In the genomic region with DNA sequence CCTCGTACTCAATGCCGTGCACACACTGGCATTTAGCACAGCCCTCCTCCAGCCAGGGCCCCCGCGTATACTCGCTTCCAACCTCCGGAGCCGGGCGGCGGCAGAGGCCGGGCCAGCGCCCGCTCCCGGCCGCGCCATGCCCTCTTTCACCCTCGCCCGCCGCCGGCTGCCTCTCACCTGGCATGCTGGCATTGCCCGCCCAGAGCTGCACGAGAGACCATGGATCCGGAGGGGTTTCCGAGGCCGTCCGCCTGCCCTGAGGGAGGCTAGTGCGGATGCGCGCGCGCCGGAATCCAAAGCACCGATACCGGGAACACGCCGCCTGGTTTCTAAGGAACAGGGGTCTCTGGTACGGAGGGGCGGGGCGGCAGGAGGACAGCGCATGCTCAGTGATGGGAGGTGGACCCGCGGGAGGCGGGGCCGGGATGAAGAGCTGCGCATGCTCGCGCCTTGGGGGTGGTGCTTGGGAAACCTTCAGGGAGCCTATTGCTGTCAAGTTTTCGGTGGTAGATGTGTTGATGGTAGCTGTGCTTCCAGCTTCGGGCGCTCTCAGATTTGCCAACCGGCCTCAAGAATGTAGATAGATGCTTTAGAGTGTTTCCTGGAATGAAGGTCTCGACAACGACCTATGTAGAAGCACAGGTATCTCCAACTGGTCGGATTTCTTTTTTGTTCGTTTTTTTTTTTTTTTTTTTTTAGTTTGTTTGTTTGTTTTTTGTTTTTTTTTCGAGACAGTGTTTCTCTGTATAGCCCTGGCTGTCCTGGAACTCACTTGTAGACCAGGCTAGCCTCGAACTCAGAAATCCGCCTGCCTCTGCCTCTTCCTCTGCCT, we compare ENCODE assay signal across 8 mouse cellular contexts. TPM values are rescaled to one million over a fixed set of nuclear protein-coding genes. Genes with fewer than 3 reads are reported as not detected.
A peak's percentile ranks its signal among the peaks of the same experiment; 100 is the strongest.
DNase-seq lines count a peak whose midpoint lies in the region; ATAC-seq and TF ChIP-seq lines count a peak whose summit lies in the region.

Gene Gfod2 (minus strand): TSS at position 388 of the 832 bp plus-strand sequence.

- peak within 1 kb of the TSS; percentile 76 for H3K4me3 ChIP-seq in heart, embryonic 15.5 days
- H3K4me3 ChIP-seq in liver, embryonic 14.5 days (ENCODE audit: insufficient read depth in 1 of 2, low read depth in 2 of 2, low read length in 2 of 2), result peak within 1 kb of the TSS; percentile 79 to 86
- H3K4me3 ChIP-seq in neural tube, embryonic 11.5 days (ENCODE audit: low read depth, low read length), result peak within 1 kb of the TSS; percentile 92
- H3K4me3 ChIP-seq in stomach, postnatal 0 days (ENCODE audit: low read depth, low read length), result peak within 1 kb of the TSS; percentile 90

- H3K27me3 ChIP-seq in heart, embryonic 15.5 days, result no peaks in the 10 kb centered on the region
- no peaks in the 10 kb centered on the region for H3K27me3 ChIP-seq in liver, embryonic 14.5 days (ENCODE audit: control insufficient read depth, insufficient read depth, low read length)
- H3K27me3 ChIP-seq in neural tube, embryonic 11.5 days (ENCODE audit: control insufficient read depth, insufficient read depth, low read length), result no peaks in the 10 kb centered on the region
- no peaks in the 10 kb centered on the region for H3K27me3 ChIP-seq in stomach, postnatal 0 days (ENCODE audit: control insufficient read depth, insufficient read depth, low read length)

- TF ChIP-seq CTCF in liver, embryonic 14.5 days (IDR thresholded peaks at IDR 0.05; ENCODE audit: low read depth), result no peak
- no peak for TF ChIP-seq CTCF in stomach, postnatal 0 days (IDR thresholded peaks at IDR 0.05; ENCODE audit: low read depth)

- peaks cover 14% of the 10 kb centered on the region for H3K4me1 ChIP-seq in heart, embryonic 15.5 days (replicated peaks)
- peaks cover 12 to 13% of the 10 kb centered on the region in 2 experiments; a peak in 3 of 4 replicates for H3K4me1 ChIP-seq in liver, embryonic 14.5 days (replicated peaks; ENCODE audit: control insufficient read depth in 2 of 2, insufficient read depth in 2 of 2, low read length in 1 of 2)
- H3K4me1 ChIP-seq in neural tube, embryonic 11.5 days (ENCODE audit: control insufficient read depth, insufficient read depth, low read length), result 0 out of 2 replicates have a peak, but pooled peaks cover 3% of the 10 kb centered on the region
- H3K4me1 ChIP-seq in stomach, postnatal 0 days (replicated peaks; ENCODE audit: control insufficient read depth, insufficient read depth), result 0 out of 2 replicates have a peak, but pooled peaks cover 2% of the 10 kb centered on the region

- peak within 1 kb of the TSS; percentile 75 for H3K27ac ChIP-seq in heart, embryonic 15.5 days
- H3K27ac ChIP-seq in liver, embryonic 14.5 days, result peak within 1 kb of the TSS; percentile 52
- H3K27ac ChIP-seq in neural tube, embryonic 11.5 days (ENCODE audit: low read depth, low read length), result peak within 1 kb of the TSS; percentile 73; the same call in 1 of the 2 replicates
- peak within 1 kb of the TSS; percentile 73 for H3K27ac ChIP-seq in stomach, postnatal 0 days (replicated peaks)

- peak; percentile 82 for DNase-seq in c-Kit-negative CD71-positive TER-119-positive erythroid progenitor cells, embryonic 14.5 days (ENCODE audit: low read depth, low spot score)
- peak; percentile 86 for DNase-seq in fibroblast of lung, adult 2 months (ENCODE audit: low read depth)
- peak; percentile 98 to 99 for DNase-seq in kidney, postnatal 25 days
- DNase-seq in liver, embryonic 14.5 days (ENCODE audit: low read depth in 3 of 3, low spot score in 3 of 3), result peak; percentile 83 to 88 (median 83)
- DNase-seq in neural tube, embryonic 11.5 days (ENCODE audit: low spot score), result peak; percentile 98
- peak; percentile 98 for DNase-seq in stomach, postnatal 0 days (ENCODE audit: low spot score)

- peak; percentile 95 for ATAC-seq in CD4-positive, CD25-positive, alpha-beta regulatory T cell, adult 4 months
- ATAC-seq in heart, embryonic 15.5 days (replicated peaks; ENCODE audit: insufficient number of reproducible peaks, insufficient read depth, low FRiP score, low read depth), result peak; percentile 98
- ATAC-seq in liver, embryonic 14.5 days (ENCODE audit: insufficient read depth), result peak; percentile 97
- ATAC-seq in neural tube, embryonic 11.5 days (ENCODE audit: insufficient read depth, low FRiP score, low TSS enrichment), result peak; percentile 89
- peak; percentile 97 for ATAC-seq in stomach, postnatal 0 days (ENCODE audit: low FRiP score, low TSS enrichment)

- WGBS in heart, embryonic 15.5 days, result 3% methylated on average over 57 of the region's 57 CpGs
- WGBS in liver, embryonic 14.5 days (ENCODE audit: insufficient replicate concordance), result 2% methylated on average over 56 of the region's 57 CpGs
- WGBS in neural tube, embryonic 11.5 days, result 4% methylated on average over 56 of the region's 57 CpGs
- 3% methylated on average over 56 of the region's 57 CpGs for whole genome bisulfite sequencing in stomach, postnatal 0 days

- TF ChIP-seq EP300 in liver, embryonic 14.5 days (IDR thresholded peaks at IDR 0.05; ENCODE audit: low read depth), result no peak
- no peak for TF ChIP-seq EP300 in stomach, postnatal 0 days (optimal IDR thresholded peaks at IDR 0.05)

- peak within 1 kb of the TSS; percentile 79 for H3K4me2 ChIP-seq in heart, embryonic 15.5 days
- peak within 1 kb of the TSS; percentile 99 for H3K4me2 ChIP-seq in liver, embryonic 14.5 days (ENCODE audit: low read depth)
- H3K4me2 ChIP-seq in neural tube, embryonic 11.5 days (ENCODE audit: low read depth), result peak within 1 kb of the TSS; percentile 74
- peak within 1 kb of the TSS; percentile 89 for H3K4me2 ChIP-seq in stomach, postnatal 0 days (replicated peaks; ENCODE audit: low read depth)

- no peaks in the 10 kb centered on the region for H3K9me3 ChIP-seq in heart, embryonic 15.5 days (replicated peaks)
- no peaks in the 10 kb centered on the region for H3K9me3 ChIP-seq in liver, embryonic 14.5 days (ENCODE audit: control insufficient read depth, low read length)
- no peaks in the 10 kb centered on the region for H3K9me3 ChIP-seq in neural tube, embryonic 11.5 days (ENCODE audit: control insufficient read depth, low read length)
- no peaks in the 10 kb centered on the region for H3K9me3 ChIP-seq in stomach, postnatal 0 days (ENCODE audit: control insufficient read depth, low read length)

- no peaks in the 10 kb centered on the region for H3K36me3 ChIP-seq in heart, embryonic 15.5 days
- no peaks in the 10 kb centered on the region for H3K36me3 ChIP-seq in liver, embryonic 14.5 days (replicated peaks; ENCODE audit: control insufficient read depth, insufficient read depth, low read depth)
- H3K36me3 ChIP-seq in neural tube, embryonic 11.5 days (ENCODE audit: control insufficient read depth, insufficient read depth, low read length), result no peaks in the 10 kb centered on the region
- H3K36me3 ChIP-seq in stomach, postnatal 0 days (ENCODE audit: control insufficient read depth, insufficient read depth, low read length), result no peaks in the 10 kb centered on the region

- H3K9ac ChIP-seq in heart, embryonic 15.5 days, result peak within 1 kb of the TSS; percentile 77
- H3K9ac ChIP-seq in liver, embryonic 14.5 days (replicated peaks), result peak within 1 kb of the TSS; percentile 81
- H3K9ac ChIP-seq in neural tube, embryonic 11.5 days (ENCODE audit: low read length), result peak within 1 kb of the TSS; percentile 84
- H3K9ac ChIP-seq in stomach, postnatal 0 days (ENCODE audit: low read length), result peak within 1 kb of the TSS; percentile 82

RNA-seq across cellular contexts. Expression of gene Gfod2, which starts in this region (rescaled TPM):
- polyA plus RNA-seq in CD4-positive, CD25-positive, alpha-beta regulatory T cell, adult 4 months (2017; shearing (Covaris generic)), result 1 to 10 TPM; 2.6 to 3.7 TPM
- 9.4 and 10.1 TPM in 2 replicates for polyA plus RNA-seq in heart, embryonic 15.5 days (2015; fragmentation: Nextera tagmentation; extraction: Ambion mirVana)
- polyA plus RNA-seq in liver, embryonic 14.5 days (2012; rRNA removed), result 0.84 and 0.93 TPM in 2 replicates
- polyA plus RNA-seq in liver, embryonic 14.5 days (2014; fragmentation: Nextera tagmentation; extraction: Ambion mirVana), result 1.1 and 1.8 TPM in 2 replicates
- polyA plus RNA-seq in neural tube, embryonic 11.5 days (2014; fragmentation: Nextera tagmentation; extraction: Ambion mirVana), result 35.5 and 42.0 TPM in 2 replicates
- polyA plus RNA-seq in stomach, postnatal 0 days (2015; fragmentation: Nextera tagmentation; extraction: Ambion mirVana), result 14.5 and 16.9 TPM in 2 replicates

Comparison
In these comparisons a context has a peak if more than half of its experiments do, and no peak if none do; other contexts are left out.
1. Peak in every context shown above with its lines: DNase-seq, ATAC-seq, H3K4me3 ChIP-seq and H3K27ac ChIP-seq.